Mouse (Mus musculus): Measurements from ENCODE around the gene Mok.

GRCm38 (mm10) chr12:110797202-110797601 lies 43.5 kb downstream of the Mok start:
- TF ChIP-seq GATA1 (IDR thresholded peaks at IDR 0.05; ENCODE audit: low read length) (no peak), TAL1 (IDR thresholded peaks at IDR 0.05; ENCODE audit: low read length) (no peak)

Data from erythroblast, embryonic 14.5 days (primary cell).